Mouse (Mus musculus) heart, adult 2 months (tissue): Measurements from ENCODE around the gene Cmtm2b. TPM values are rescaled to one million over a fixed set of nuclear protein-coding genes. Genes with fewer than 3 reads are reported as not detected.

ENCODE experiments used
- DNase-seq, 2 experiments: peaks; one replicate each; pipeline ENCODE4 v3.0.0; 2021
- H3K27ac ChIP-seq: fragments of 200-600 bp; 2 replicates; pipeline ENCODE4 v1.8.1; 2022
- H3K27me3 ChIP-seq: fragments of 200-500 bp; 2 replicates; pipeline ENCODE4 v1.6.1; 2012; ENCODE audit warnings: mild to moderate bottlenecking, low read length, inconsistent platforms, mixed read lengths; ENCODE audit not compliant: control insufficient read depth, insufficient read depth
- H3K36me3 ChIP-seq: fragments of 200-500 bp; 2 replicates; pipeline ENCODE4 v1.6.1; 2012; ENCODE audit warnings: low read length, inconsistent platforms; ENCODE audit not compliant: control insufficient read depth, insufficient read depth
- H3K4me1 ChIP-seq: fragments of 200-500 bp; 2 replicates; pipeline ENCODE4 v1.6.1; 2011; ENCODE audit warnings: low read length; ENCODE audit not compliant: control insufficient read depth, insufficient read depth
- H3K4me3 ChIP-seq: fragments of 200-600 bp; 2 replicates; pipeline ENCODE4 v1.8.1; 2022
- H3K79me2 ChIP-seq: fragments of 200-500 bp; replicated peaks from 2 replicates; pipeline ENCODE4 v1.6.1; 2012; ENCODE audit warnings: mild to moderate bottlenecking, inconsistent platforms, low read length, moderate library complexity, mixed read lengths; ENCODE audit not compliant: control insufficient read depth, insufficient read depth
- H3K9ac ChIP-seq: fragments of 200-500 bp; 2 replicates; pipeline ENCODE4 v1.6.1; 2012; ENCODE audit warnings: low read depth, mild to moderate bottlenecking, control low read depth, inconsistent platforms, low read length, mixed read lengths
- CTCF ChIP-seq: fragments of 200-600 bp; IDR thresholded peaks from 2 replicates; pipeline ENCODE4 v1.8.1; 2022; ENCODE audit warnings: antibody characterized with exemption, mild to moderate bottlenecking, moderate library complexity
- EP300 ChIP-seq: fragments of 200-500 bp; IDR thresholded peaks from 2 replicates; pipeline ENCODE4 v1.6.1; 2011; ENCODE audit warnings: low read depth, low read length, control low read depth; ENCODE audit not compliant: insufficient read depth
- POLR2A ChIP-seq: fragments of 200-500 bp; IDR thresholded peaks from 2 replicates; pipeline ENCODE4 v1.6.1; 2011; ENCODE audit warnings: mild to moderate bottlenecking, low read depth, low read length, control low read depth; ENCODE audit not compliant: insufficient read depth
- WGBS: fragments of 180-500 bp; shearing (Covaris S2); methylation state at CpG from one replicate; pipeline ENCODE4 v1.1.7; 2018; 5-methylcytosine and 5-hydroxymethylcytosine counted together
- intact Hi-C: fragments of 180-260 bp; cut with DNase I; formaldehyde crosslinking; loops from one replicate; pipeline ENCODE4 v1.15.1; 2025
- polyA plus RNA-seq: library from polyadenylated mRNA; depleted of rRNA; stranded (reverse); fragments of >200 nt; gene quantifications from 2 replicates; pipeline ENCODE4 v1.2.3, GENCODE M21; 2012
- total RNA-seq, 2 experiments: library from RNA; stranded (reverse); gene quantifications; 2 replicates each; pipeline ENCODE4 v1.2.3; 2021

Gene Cmtm2b
- total and polyA plus RNA-seq, 3 experiments, result 0.12 TPM; not detected in 2

DNA sequence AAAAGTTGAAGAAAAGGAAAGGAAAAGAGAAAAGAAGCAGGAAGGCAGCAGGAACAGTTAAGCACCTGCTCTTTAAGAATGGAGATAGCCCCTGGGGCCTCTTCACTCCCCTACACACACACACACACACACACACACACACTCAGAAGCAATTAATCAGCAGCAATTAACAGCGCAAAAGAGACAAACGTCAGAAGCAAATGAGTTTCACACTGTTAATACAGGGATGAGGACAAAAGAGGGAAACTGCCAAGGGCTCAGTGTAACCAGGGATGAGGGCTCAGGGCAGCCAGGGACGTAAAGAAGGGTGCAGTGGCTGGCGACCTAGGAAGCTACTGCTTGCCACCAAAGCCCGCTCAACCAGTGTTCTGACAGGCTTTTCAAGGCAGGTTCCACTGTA, 45.4 kb downstream of the Cmtm2b start:
- 80% methylated on average over 5 of the region's 5 CpGs for WGBS
- no peak overlapping the region for H3K9ac ChIP-seq
- no peaks in the 10 kb centered on the region for H3K36me3 ChIP-seq
- no peak overlapping the region for H3K27ac ChIP-seq
- H3K27me3 ChIP-seq, result no peaks in the 10 kb centered on the region
- TF ChIP-seq POLR2A, result no peak
- no peak for TF ChIP-seq EP300
- TF ChIP-seq CTCF, result no peak
- no peaks in the 10 kb centered on the region for H3K79me2 ChIP-seq
- intact Hi-C loops, result no loop called here
- no peak for DNase-seq
- H3K4me1 ChIP-seq, result peaks cover 6% of the 10 kb centered on the region
- no peak overlapping the region for H3K4me3 ChIP-seq

DNA sequence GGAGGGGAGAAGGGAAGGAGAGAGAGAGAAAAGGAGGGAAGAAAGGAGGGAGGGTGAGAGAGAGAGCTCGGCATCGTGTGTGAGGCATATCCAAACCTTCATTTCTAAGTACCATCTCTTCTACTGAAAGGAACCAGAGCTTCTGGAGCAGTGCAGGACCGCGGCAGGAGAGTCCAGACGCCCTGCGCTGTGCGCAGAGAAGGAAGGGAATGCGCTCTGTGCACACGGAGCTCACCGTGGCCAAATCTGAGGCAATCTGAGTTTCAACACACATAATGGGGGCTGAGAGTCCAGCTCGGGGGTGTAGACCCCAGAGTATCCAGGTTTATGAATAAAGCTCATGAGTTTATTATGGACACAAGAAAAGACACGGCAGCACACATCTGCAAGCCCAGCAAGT, 47.6 kb downstream of the Cmtm2b start:
- no peak overlapping the region for H3K27ac ChIP-seq
- intact Hi-C loops, result no loop called here
- no peaks in the 10 kb centered on the region for H3K27me3 ChIP-seq
- no peaks in the 10 kb centered on the region for H3K79me2 ChIP-seq
- no peak overlapping the region for H3K9ac ChIP-seq
- H3K36me3 ChIP-seq, result no peaks in the 10 kb centered on the region
- WGBS, result 72% methylated on average over 12 of the region's 12 CpGs
- no peak overlapping the region for H3K4me3 ChIP-seq
- peaks cover 7% of the 10 kb centered on the region for H3K4me1 ChIP-seq
- TF ChIP-seq CTCF (no peak), EP300 (no peak), POLR2A (no peak)
- no peak for DNase-seq

DNA sequence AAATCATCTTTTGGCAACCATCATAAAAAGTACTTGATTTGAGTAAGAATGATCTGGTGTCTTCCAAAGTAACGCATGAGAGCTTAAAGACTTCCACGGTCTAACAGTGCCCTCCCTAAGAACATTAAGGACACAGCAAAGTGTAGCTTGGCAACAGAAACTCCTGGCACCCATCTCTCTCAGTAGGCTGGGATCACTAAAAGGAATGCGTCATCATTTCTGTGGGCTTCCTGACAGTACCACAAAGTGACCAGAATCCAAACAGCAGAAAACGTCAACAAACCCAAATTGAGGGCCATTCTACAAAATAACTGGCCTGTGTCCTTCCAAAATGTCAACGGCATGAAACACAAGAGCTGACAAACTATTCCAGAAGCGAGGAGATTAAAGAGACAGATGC, 48.0 kb downstream of the Cmtm2b start:
- TF ChIP-seq EP300 (no peak), POLR2A (no peak), CTCF (no peak)
- Histone ChIP-seq H3K79me2 (no peaks in the 10 kb centered on the region), H3K36me3 (no peaks in the 10 kb centered on the region), H3K27me3 (no peaks in the 10 kb centered on the region), H3K9ac (no peak overlapping the region), H3K4me3 (no peak overlapping the region), H3K4me1 (peaks cover 11% of the 10 kb centered on the region), H3K27ac (no peak overlapping the region)
- DNase-seq, result peak in 1 of 2 experiments; percentile 40
- intact Hi-C loops, result no loop called here
- WGBS, result 16% methylated on average over 6 of the region's 6 CpGs

DNA sequence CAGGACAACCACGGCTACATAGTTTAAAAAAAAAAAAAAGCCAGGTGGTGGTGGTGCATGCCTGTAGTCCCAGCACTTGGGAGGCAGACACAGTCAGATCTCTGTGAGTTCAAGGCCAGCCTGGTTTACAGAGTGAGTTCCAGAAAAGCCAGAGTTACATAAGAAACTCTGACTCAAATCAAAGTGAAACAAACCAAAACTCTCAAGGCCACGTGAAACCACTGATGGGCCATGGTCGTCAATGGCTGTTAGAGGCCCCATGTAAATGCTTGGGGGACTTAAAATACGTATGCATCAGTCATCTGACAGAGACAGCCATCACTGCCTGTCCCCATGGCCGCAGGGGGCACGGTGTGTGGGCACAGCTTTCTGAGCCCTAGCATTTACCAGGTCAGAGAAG, 49.1 kb downstream of the Cmtm2b start:
- WGBS, result 93% methylated on average over 6 of the region's 6 CpGs
- no peaks in the 10 kb centered on the region for H3K79me2 ChIP-seq
- no peaks in the 10 kb centered on the region for H3K27me3 ChIP-seq
- intact Hi-C loops, result no loop called here
- no peak overlapping the region for H3K4me3 ChIP-seq
- no peak overlapping the region for H3K27ac ChIP-seq
- H3K36me3 ChIP-seq, result no peaks in the 10 kb centered on the region
- peaks cover 18% of the 10 kb centered on the region for H3K4me1 ChIP-seq
- H3K9ac ChIP-seq, result no peak overlapping the region
- TF ChIP-seq CTCF, result no peak
- no peak for TF ChIP-seq EP300
- TF ChIP-seq POLR2A, result no peak
- DNase-seq, result no peak

DNA sequence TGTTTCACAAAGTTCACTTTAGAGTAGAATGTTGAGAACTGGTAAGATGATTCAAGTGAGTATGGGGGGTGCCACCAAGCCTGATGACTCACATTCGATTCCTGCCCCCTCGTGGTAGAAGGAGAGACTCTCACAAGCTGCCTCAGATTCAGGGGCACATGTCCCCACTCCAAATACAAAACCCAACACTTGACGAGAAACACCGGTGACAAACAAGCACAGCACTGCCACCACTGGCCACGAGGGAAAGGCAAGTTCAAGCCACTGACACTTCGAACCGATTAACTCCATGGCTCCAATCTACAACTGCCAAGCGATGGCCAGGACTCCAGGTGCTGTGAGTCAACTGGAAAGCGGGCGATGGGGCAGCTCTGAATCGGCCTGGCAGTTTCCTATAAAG, 51.7 kb downstream of the Cmtm2b start:
- Histone ChIP-seq H3K4me1 (peaks cover 18% of the 10 kb centered on the region), H3K4me3 (no peak overlapping the region), H3K79me2 (peaks cover 6% of the 10 kb centered on the region), H3K9ac (no peak overlapping the region), H3K36me3 (no peaks in the 10 kb centered on the region), H3K27ac (no peak overlapping the region), H3K27me3 (no peaks in the 10 kb centered on the region)
- intact Hi-C loops, result loop anchor here (2.0 kb wide), 1 partner anchor 29 kb away; no protein-coding TSS in a partner anchor
- peak; percentile 52 for TF ChIP-seq CTCF
- TF ChIP-seq EP300, result no peak
- TF ChIP-seq POLR2A, result no peak
- DNase-seq, result peak in 1 of 2 experiments; percentile 19
- 54% methylated on average over 11 of the region's 11 CpGs for WGBS

- DNase-seq, result no peak
- intact Hi-C loops, result loop anchor here (2.0 kb wide), 1 partner anchor 29 kb away; no protein-coding TSS in a partner anchor
- H3K36me3 ChIP-seq, result no peaks in the 10 kb centered on the region
- peaks cover 7% of the 10 kb centered on the region for H3K79me2 ChIP-seq
- TF ChIP-seq EP300 (no peak), POLR2A (no peak), CTCF (no peak)
- 79% methylated on average over 11 of the region's 11 CpGs for WGBS
- H3K9ac ChIP-seq, result no peak overlapping the region
- no peaks in the 10 kb centered on the region for H3K27me3 ChIP-seq
- H3K27ac ChIP-seq, result no peak overlapping the region; the same call in 1 of the 2 replicates
- no peak overlapping the region for H3K4me3 ChIP-seq
- peaks cover 18% of the 10 kb centered on the region for H3K4me1 ChIP-seq
Measured at GRCm38 (mm10) chr8:104374269-104374668, 52.2 kb downstream of the Cmtm2b start.
